Mouse (Mus musculus) midbrain, embryonic 13.5 days (tissue): ENCODE data around the gene Hoxc8. TPM values are rescaled to one million over a fixed set of nuclear protein-coding genes. Genes with fewer than 3 reads are reported as not detected.
A peak's percentile ranks its signal among the peaks of the same experiment; 100 is the strongest.

Experiments
- ATAC-seq: fragments of 200-750 bp; cut with Nextera tagmentation; 2 replicates; pipeline ENCODE4 v1.8.0; 2017; ENCODE audit warnings: mild to moderate bottlenecking, moderate TSS enrichment, moderate library complexity
- H3K27ac ChIP-seq: fragments of 300-500 bp; sonication (generic); 2 replicates; pipeline ENCODE4 v1.5.1; 2015; ENCODE audit warnings: inconsistent platforms, mild to moderate bottlenecking, moderate library complexity
- H3K27me3 ChIP-seq: fragments of 300-500 bp; sonication (generic); 2 replicates; pipeline ENCODE4 v1.6.1; 2015; ENCODE audit warnings: mild to moderate bottlenecking, inconsistent platforms
- H3K36me3 ChIP-seq: fragments of 300-500 bp; sonication (generic); 2 replicates; pipeline ENCODE4 v1.6.1; 2015; ENCODE audit warnings: mild to moderate bottlenecking, inconsistent platforms
- H3K4me1 ChIP-seq: fragments of 300-500 bp; sonication (generic); replicated peaks from 2 replicates; pipeline ENCODE4 v1.6.1; 2015; ENCODE audit warnings: inconsistent platforms
- H3K4me2 ChIP-seq: fragments of 300-500 bp; sonication (generic); replicated peaks from 2 replicates; pipeline ENCODE4 v1.6.1; 2015; ENCODE audit warnings: moderate library complexity, mild to moderate bottlenecking, inconsistent platforms
- H3K4me3 ChIP-seq: fragments of 300-500 bp; sonication (generic); replicated peaks from 2 replicates; pipeline ENCODE4 v1.5.1; 2015; ENCODE audit warnings: mild to moderate bottlenecking, inconsistent platforms
- H3K9ac ChIP-seq: fragments of 300-500 bp; sonication (generic); replicated peaks from 2 replicates; pipeline ENCODE4 v1.6.1; 2015; ENCODE audit warnings: mild to moderate bottlenecking, inconsistent platforms
- H3K9me3 ChIP-seq: fragments of 300-500 bp; sonication (generic); 2 replicates; pipeline ENCODE4 v1.6.1; 2016; ENCODE audit warnings: mild to moderate bottlenecking, inconsistent platforms
- WGBS: fragments of 180-500 bp; shearing (Covaris S2); methylation state at CpG from one replicate; pipeline ENCODE4 v1.1.7; 2015; 5-methylcytosine and 5-hydroxymethylcytosine counted together
- polyA plus RNA-seq: library from polyadenylated mRNA; unstranded; fragments of >200 nt; fragmentation: Nextera tagmentation; extraction: Ambion mirVana; gene quantifications from 2 replicates; pipeline ENCODE4 v1.2.1, GENCODE M21; 2015

Hoxc8 gene
- polyA plus RNA-seq, 1 experiment from 2014 or later, result not detected

- no peak overlapping the region for H3K4me2 ChIP-seq
- no peak overlapping the region for H3K4me3 ChIP-seq
- H3K9me3 ChIP-seq, result no peaks in the 10 kb centered on the region
- H3K4me1 ChIP-seq, result no peaks in the 10 kb centered on the region
- WGBS, result 1% methylated on average over 11 of the region's 11 CpGs
- H3K27me3 ChIP-seq, result peaks cover 98% of the 10 kb centered on the region
- H3K9ac ChIP-seq, result no peak overlapping the region
- no peak for ATAC-seq
- H3K27ac ChIP-seq, result no peak overlapping the region
- H3K36me3 ChIP-seq, result no peaks in the 10 kb centered on the region
Measured at GRCm38 (mm10) chr15:102992206-102992605, 1.8 kb downstream of the Hoxc8 start.

- Histone ChIP-seq H3K4me3 (no peak overlapping the region), H3K36me3 (no peaks in the 10 kb centered on the region), H3K4me1 (no peaks in the 10 kb centered on the region), H3K27me3 (peaks cover 98% of the 10 kb centered on the region), H3K27ac (no peak overlapping the region), H3K9me3 (no peaks in the 10 kb centered on the region), H3K9ac (no peak overlapping the region), H3K4me2 (no peak overlapping the region)
- WGBS, result 3% methylated on average over 3 of the region's 3 CpGs
- no peak for ATAC-seq
Measured at GRCm38 (mm10) chr15:102992863-102993262, 2.5 kb downstream of the Hoxc8 start.

DNA sequence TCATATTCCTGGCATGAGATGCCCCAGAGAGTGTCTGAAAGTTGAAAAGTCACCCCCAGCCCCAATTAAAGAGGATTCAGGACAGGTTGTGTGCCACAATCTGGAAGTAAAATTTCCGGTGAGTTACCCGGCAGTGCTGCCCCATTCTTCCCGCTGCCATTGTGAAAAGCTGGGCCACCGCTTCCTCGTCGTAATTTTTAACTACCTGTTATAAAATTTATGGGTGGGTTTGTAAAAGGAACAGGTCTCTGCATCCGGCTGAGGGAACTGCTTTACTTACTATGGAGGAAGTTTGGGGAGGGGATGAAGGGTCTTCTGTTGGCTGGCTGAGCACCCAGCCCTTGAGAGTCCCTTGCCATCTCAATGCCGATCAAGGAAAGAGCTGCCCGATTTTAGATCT, 6.1 kb downstream of the Hoxc8 start:
- no peak for ATAC-seq
- no peak overlapping the region for H3K4me3 ChIP-seq
- H3K27ac ChIP-seq, result no peak overlapping the region
- H3K27me3 ChIP-seq, result peaks cover 99% of the 10 kb centered on the region
- no peak overlapping the region for H3K9ac ChIP-seq
- WGBS, result 3% methylated on average over 9 of the region's 9 CpGs
- no peaks in the 10 kb centered on the region for H3K36me3 ChIP-seq
- peaks cover 7% of the 10 kb centered on the region for H3K4me1 ChIP-seq
- no peak overlapping the region for H3K4me2 ChIP-seq
- H3K9me3 ChIP-seq, result no peaks in the 10 kb centered on the region

GRCm38 (mm10) chr15:102997431-102997830, 7.0 kb downstream of the Hoxc8 start:
- Histone ChIP-seq H3K4me1 (peaks cover 7% of the 10 kb centered on the region), H3K4me2 (no peak overlapping the region), H3K9ac (no peak overlapping the region), H3K4me3 (no peak overlapping the region), H3K27me3 (peaks cover 99% of the 10 kb centered on the region), H3K36me3 (no peaks in the 10 kb centered on the region), H3K9me3 (no peaks in the 10 kb centered on the region), H3K27ac (no peak overlapping the region)
- no peak for ATAC-seq
- WGBS, result 0% methylated on average over 3 of the region's 3 CpGs

- peaks cover 99% of the 10 kb centered on the region for H3K27me3 ChIP-seq
- 1% methylated on average over 19 of the region's 19 CpGs for WGBS
- H3K36me3 ChIP-seq, result no peaks in the 10 kb centered on the region
- H3K9me3 ChIP-seq, result no peaks in the 10 kb centered on the region
- H3K4me3 ChIP-seq, result peak within 1 kb of the TSS; percentile 30
- peak within 1 kb of the TSS; percentile 48 for H3K4me2 ChIP-seq
- H3K4me1 ChIP-seq, result peaks cover 7% of the 10 kb centered on the region
- ATAC-seq, result no peak
- no peak within 1 kb of the TSS for H3K27ac ChIP-seq
- H3K9ac ChIP-seq, result no peak within 1 kb of the TSS
Measured at GRCm38 (mm10) chr15:102997939-102998355, 7.5 kb downstream of the Hoxc8 start, which contains the start of gene Hoxc6. Gene Hoxc6 (plus strand): TSS chr15:102998257.

- WGBS, result 1% methylated on average over 19 of the region's 19 CpGs
- Histone ChIP-seq H3K4me2 (peak overlapping the region; percentile 48), H3K27ac (no peak overlapping the region), H3K27me3 (peaks cover 100% of the 10 kb centered on the region), H3K36me3 (no peaks in the 10 kb centered on the region), H3K9ac (no peak overlapping the region), H3K4me3 (peak overlapping the region; percentile 30), H3K4me1 (peaks cover 7% of the 10 kb centered on the region), H3K9me3 (no peaks in the 10 kb centered on the region)
- no peak for ATAC-seq
Measured at GRCm38 (mm10) chr15:102998608-102999182, 8.3 kb downstream of the Hoxc8 start.

- ATAC-seq, result 0 out of 2 replicates have a peak, but pooled peaks have one; percentile 30
- Histone ChIP-seq H3K4me3 (peak overlapping the region; percentile 30), H3K36me3 (no peaks in the 10 kb centered on the region), H3K4me1 (peaks cover 7% of the 10 kb centered on the region), H3K4me2 (peak overlapping the region; percentile 48), H3K9ac (no peak overlapping the region), H3K27me3 (peaks cover 100% of the 10 kb centered on the region), H3K9me3 (no peaks in the 10 kb centered on the region), H3K27ac (no peak overlapping the region)
- WGBS, result under 1% methylated on average over 31 of the region's 33 CpGs
Measured at GRCm38 (mm10) chr15:102999183-102999831, 8.9 kb downstream of the Hoxc8 start.

DNA sequence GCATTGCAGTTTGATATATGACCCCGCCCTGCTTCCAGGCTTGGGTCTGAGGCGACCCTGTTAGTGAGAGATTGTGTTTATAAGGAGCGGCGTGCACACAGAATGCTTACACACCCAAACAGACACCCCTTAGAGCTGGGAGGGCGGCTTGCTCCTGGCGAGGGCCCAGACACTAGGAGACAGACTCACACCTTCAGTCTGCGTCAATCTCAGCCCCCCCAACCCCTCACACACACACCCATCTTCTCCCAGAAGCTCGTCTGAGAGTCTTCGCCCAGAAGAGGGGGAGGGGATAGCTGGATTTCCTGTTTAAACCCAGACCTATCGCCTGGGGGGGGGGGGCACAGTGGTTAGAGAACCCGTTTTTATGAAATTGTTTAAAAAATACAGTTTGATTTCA, 9.5 kb downstream of the Hoxc8 start:
- Histone ChIP-seq H3K4me3 (no peak overlapping the region), H3K36me3 (no peaks in the 10 kb centered on the region), H3K9me3 (no peaks in the 10 kb centered on the region), H3K4me2 (no peak overlapping the region), H3K27me3 (peaks cover 100% of the 10 kb centered on the region), H3K27ac (no peak overlapping the region), H3K9ac (no peak overlapping the region), H3K4me1 (peaks cover 7% of the 10 kb centered on the region)
- no peak for ATAC-seq
- WGBS, result 2% methylated on average over 11 of the region's 11 CpGs

- Histone ChIP-seq H3K4me3 (no peak overlapping the region), H3K4me2 (no peak overlapping the region), H3K36me3 (no peaks in the 10 kb centered on the region), H3K9me3 (no peaks in the 10 kb centered on the region), H3K9ac (no peak overlapping the region), H3K27ac (no peak overlapping the region), H3K4me1 (peaks cover 7% of the 10 kb centered on the region), H3K27me3 (peaks cover 100% of the 10 kb centered on the region)
- ATAC-seq, result no peak
- WGBS, result 1% methylated on average over 24 of the region's 24 CpGs
Measured at GRCm38 (mm10) chr15:103000501-103000901, 10.1 kb downstream of the Hoxc8 start.

- 10% methylated on average over 2 of the region's 2 CpGs for WGBS
- H3K9me3 ChIP-seq, result no peaks in the 10 kb centered on the region
Measured at GRCm38 (mm10) chr15:103001370-103001769, 11.0 kb downstream of the Hoxc8 start.

GRCm38 (mm10) chr15:103002156-103002555, 11.7 kb downstream of the Hoxc8 start:
- H3K36me3 ChIP-seq, result no peaks in the 10 kb centered on the region
- WGBS, result 3% methylated on average over 4 of the region's 4 CpGs
- H3K27me3 ChIP-seq, result peaks cover 100% of the 10 kb centered on the region
- no peak for ATAC-seq
- H3K27ac ChIP-seq, result no peak overlapping the region
- H3K4me2 ChIP-seq, result no peak overlapping the region
- H3K9ac ChIP-seq, result no peak overlapping the region
- H3K4me1 ChIP-seq, result peaks cover 7% of the 10 kb centered on the region
- no peaks in the 10 kb centered on the region for H3K9me3 ChIP-seq
- H3K4me3 ChIP-seq, result no peak overlapping the region

More at GRCm38 (mm10) chr15:103001370-103001769, 11.0 kb downstream of the Hoxc8 start:
- Histone ChIP-seq H3K4me1 (peaks cover 7% of the 10 kb centered on the region), H3K27me3 (peaks cover 100% of the 10 kb centered on the region), H3K4me3 (no peak overlapping the region), H3K9ac (no peak overlapping the region), H3K36me3 (no peaks in the 10 kb centered on the region), H3K27ac (no peak overlapping the region), H3K4me2 (no peak overlapping the region)
- ATAC-seq, result no peak

GRCm38 (mm10) chr15:103002821-103003448, 12.5 kb downstream of the Hoxc8 start:
- no peak overlapping the region for H3K4me2 ChIP-seq
- peaks cover 100% of the 10 kb centered on the region for H3K27me3 ChIP-seq
- no peak overlapping the region for H3K4me3 ChIP-seq
- ATAC-seq, result no peak
- H3K4me1 ChIP-seq, result peaks cover 7% of the 10 kb centered on the region
- under 1% methylated on average over 13 of the region's 13 CpGs for WGBS
- H3K36me3 ChIP-seq, result no peaks in the 10 kb centered on the region
- H3K9ac ChIP-seq, result no peak overlapping the region
- no peaks in the 10 kb centered on the region for H3K9me3 ChIP-seq
- H3K27ac ChIP-seq, result no peak overlapping the region
